In the genomic region with DNA sequence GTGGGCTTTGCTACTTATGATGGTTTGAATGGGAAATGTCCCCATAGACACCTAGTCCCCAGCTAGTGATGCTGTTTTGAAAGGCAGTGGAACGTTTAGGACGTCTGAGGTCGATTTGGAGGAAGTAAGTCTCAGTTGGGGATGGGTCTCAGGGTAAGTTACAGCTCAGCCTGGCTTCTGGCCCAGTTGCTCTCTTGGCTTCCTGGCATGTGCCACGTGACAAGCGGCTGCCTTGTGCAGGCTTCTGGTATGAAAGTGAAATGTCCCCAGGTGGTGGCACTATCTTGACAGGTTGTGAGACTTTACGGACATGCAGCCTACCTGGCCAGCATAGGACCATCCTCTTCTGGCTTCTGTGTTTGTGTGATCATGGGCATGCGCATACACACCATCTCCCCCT, we compare ENCODE assay signal across 10 mouse cellular contexts. TPM values are rescaled to one million over a fixed set of nuclear protein-coding genes. Genes with fewer than 3 reads are reported as not detected.
DNase-seq lines count a peak whose midpoint lies in the region; ATAC-seq lines count a peak whose summit lies in the region.
"Had no signal": no experiment of that assay in that cellular context is flagged by ENCODE, and none has a peak within 500 bp of the region (broad histone marks: within the 10 kb centered on the region; RNA-seq: fewer than 3 reads in every experiment).

No protein-coding gene starts in this region.

- ATAC-seq in common myeloid progenitor, adult 5-6 weeks (replicated peaks; ENCODE audit: low read depth, poor library complexity, severe bottlenecking): peak; percentile 59
- ATAC-seq in megakaryocyte-erythroid progenitor cell, adult 5-6 weeks (replicated peaks; ENCODE audit: low FRiP score, low TSS enrichment, poor library complexity, severe bottlenecking): no peak
- ATAC-seq in forebrain, embryonic 16.5 days: no peak

- no peak overlapping the region for H3K9ac ChIP-seq in forebrain, embryonic 16.5 days (replicated peaks; ENCODE audit: low read depth, low read length)

- H3K4me2 ChIP-seq in forebrain, embryonic 16.5 days (ENCODE audit: low read length): no peak overlapping the region

- H3K36me3 ChIP-seq in forebrain, embryonic 16.5 days (ENCODE audit: control insufficient read depth, insufficient read depth): no peaks in the 10 kb centered on the region

- WGBS in forebrain, embryonic 16.5 days: 81% methylated on average over 7 of the region's 7 CpGs

- peak; percentile 43 for DNase-seq in right cerebral cortex, postnatal 10 days (ENCODE audit: low spot score in 2 of 2)
- DNase-seq in right cerebral cortex, adult 18-20 months: no peak
- DNase-seq in lung, postnatal 14 days: peak; percentile 28
- DNase-seq in thymus, postnatal 14 days: peak; percentile 74
- DNase-seq in frontal cortex, postnatal 36 days (ENCODE audit: low spot score in 2 of 2): no peak

- H3K9me3 ChIP-seq in forebrain, embryonic 16.5 days (ENCODE audit: control insufficient read depth, low read length): no peaks in the 10 kb centered on the region

- no peaks in the 10 kb centered on the region for H3K27me3 ChIP-seq in forebrain, embryonic 16.5 days (replicated peaks; ENCODE audit: control insufficient read depth, insufficient read depth, low read length)

- H3K27ac ChIP-seq in forebrain, embryonic 16.5 days (ENCODE audit: low read length): no peak overlapping the region

- no peak overlapping the region for H3K4me3 ChIP-seq in forebrain, embryonic 16.5 days (replicated peaks; ENCODE audit: low read length)
- H3K4me3 ChIP-seq: erythroblast, embryonic 14.5 days had no signal

- no peaks in the 10 kb centered on the region for H3K4me1 ChIP-seq in forebrain, embryonic 16.5 days (replicated peaks; ENCODE audit: control insufficient read depth, insufficient read depth, low read length)

RNA-seq across cellular contexts. Expression of a gene that starts 12.5 kb away (rescaled TPM):
- total RNA-seq in common myeloid progenitor, adult 5-6 weeks (2017): not detected in 2 replicates
- total RNA-seq in megakaryocyte-erythroid progenitor cell, adult 5-6 weeks (2014; fragmentation: Nextera tagmentation): not detected in 2 replicates
- not detected in 2 replicates for total RNA-seq in megakaryocyte-erythroid progenitor cell, adult 5-6 weeks (2017)
- polyA plus RNA-seq in forebrain, embryonic 16.5 days (2015; fragmentation: Nextera tagmentation; extraction: Ambion mirVana): not detected in 2 replicates
- polyA plus RNA-seq: erythroblast, embryonic 14.5 days had no signal

RNA-seq across cellular contexts. Expression of a gene that starts 26.0 kb away (rescaled TPM):
- total RNA-seq in common myeloid progenitor, adult 5-6 weeks (2017): 0.82 TPM in 1 of 2 replicates, not detected in the other
- not detected in 2 replicates for total RNA-seq in megakaryocyte-erythroid progenitor cell, adult 5-6 weeks (2014; fragmentation: Nextera tagmentation)
- not detected in 2 replicates for total RNA-seq in megakaryocyte-erythroid progenitor cell, adult 5-6 weeks (2017)
- polyA plus RNA-seq in forebrain, embryonic 16.5 days (2015; fragmentation: Nextera tagmentation; extraction: Ambion mirVana): 1.5 and 2.0 TPM in 2 replicates
- polyA plus RNA-seq: erythroblast, embryonic 14.5 days; heart, embryonic 16.5 days had no signal

RNA-seq across cellular contexts. Expression of a gene that starts 50.2 kb away (rescaled TPM):
- total RNA-seq in common myeloid progenitor, adult 5-6 weeks (2017): 1.1 and 1.5 TPM in 2 replicates
- total RNA-seq in megakaryocyte-erythroid progenitor cell, adult 5-6 weeks (2014; fragmentation: Nextera tagmentation): not detected in 2 replicates
- total RNA-seq in megakaryocyte-erythroid progenitor cell, adult 5-6 weeks (2017): not detected in 2 replicates
- polyA plus RNA-seq in forebrain, embryonic 16.5 days (2015; fragmentation: Nextera tagmentation; extraction: Ambion mirVana): 0.76 and 1.3 TPM in 2 replicates
- polyA plus RNA-seq: erythroblast, embryonic 14.5 days had no signal

Comparison
In these comparisons a context has a peak if more than half of its experiments do, and no peak if none do; other contexts are left out.
1. DNase-seq: peak in right cerebral cortex, postnatal 10 days (2 of 2), lung, postnatal 14 days (single experiment) and thymus, postnatal 14 days (single experiment); none in right cerebral cortex, adult 18-20 months (single experiment) and frontal cortex, postnatal 36 days (0 of 2).